Mouse (Mus musculus) megakaryocyte, embryonic 14.5 days (primary cell): ENCODE measurements around the gene Fbxo28. TPM values are rescaled to one million over a fixed set of nuclear protein-coding genes. Genes with fewer than 3 reads are reported as not detected.
"Not testable (repeated sequence)": the region's sequence is repeated elsewhere in the genome, so short reads cannot be mapped to it uniquely, and the experiment has no call there.

ENCODE experiments used
- H3K27me3 ChIP-seq: replicated peaks from 2 replicates; pipeline ENCODE3; 2012; ENCODE audit warnings: inconsistent platforms
- H3K36me3 ChIP-seq: replicated peaks from 2 replicates; pipeline ENCODE3; 2012; ENCODE audit warnings: low read length, inconsistent platforms, mixed read lengths
- H3K4me1 ChIP-seq: 2 replicates; pipeline ENCODE4 v1.6.1; 2012; ENCODE audit warnings: inconsistent platforms
- H3K4me3 ChIP-seq: replicated peaks from 2 replicates; pipeline ENCODE3; 2012; ENCODE audit warnings: moderate library complexity, mild to moderate bottlenecking, inconsistent platforms
- H3K9me3 ChIP-seq: 2 replicates; pipeline ENCODE4 v1.6.1; 2012; ENCODE audit warnings: inconsistent platforms
- FLI1 ChIP-seq: IDR thresholded peaks from 2 replicates; pipeline ENCODE4 v1.6.1; 2012; ENCODE audit warnings: low read length, inconsistent platforms, mixed read lengths
- GATA1 ChIP-seq: IDR thresholded peaks from 3 replicates; pipeline ENCODE4 v1.6.1; 2012; ENCODE audit warnings: mixed read lengths, low read length, inconsistent platforms, borderline replicate concordance
- polyA plus RNA-seq: library from polyadenylated mRNA; stranded (reverse); fragments of >175 nt; gene quantifications from 2 replicates; pipeline ENCODE4 v1.2.3, GENCODE M21; 2012; ENCODE audit warnings: low replicate concordance; ENCODE audit not compliant: insufficient read depth

Fbxo28 gene
- polyA plus RNA-seq, 1 experiment: 9.9 TPM

GRCm38 (mm10) chr1:182296141-182296540 lies 45.3 kb downstream of the Fbxo28 start:
- no peaks in the 10 kb centered on the region for H3K36me3 ChIP-seq
- TF ChIP-seq FLI1 (no peak), GATA1 (no peak)
- peaks cover 15% of the 10 kb centered on the region for H3K9me3 ChIP-seq
- no peak overlapping the region for H3K4me3 ChIP-seq
- H3K27me3 ChIP-seq: peaks cover 14% of the 10 kb centered on the region
- H3K4me1 ChIP-seq: peaks cover 12% of the 10 kb centered on the region

GRCm38 (mm10) chr1:182292291-182292690 lies 49.1 kb downstream of the Fbxo28 start:
- Histone ChIP-seq H3K4me1 (peaks cover 19% of the 10 kb centered on the region), H3K27me3 (peaks cover 10% of the 10 kb centered on the region), H3K4me3 (no peak overlapping the region), H3K36me3 (no peaks in the 10 kb centered on the region), H3K9me3 (peaks cover 10% of the 10 kb centered on the region)
- TF ChIP-seq FLI1 (no peak), GATA1 (no peak)

GRCm38 (mm10) chr1:182290741-182291140 lies 50.7 kb downstream of the Fbxo28 start:
- H3K4me3 ChIP-seq, H3K36me3 ChIP-seq, H3K9me3 ChIP-seq, H3K27me3 ChIP-seq: not testable (repeated sequence)
- H3K4me1 ChIP-seq: peaks cover 22% of the 10 kb centered on the region

GRCm38 (mm10) chr1:182289781-182290180 lies 51.6 kb downstream of the Fbxo28 start:
- Histone ChIP-seq H3K4me1 (peaks cover 24% of the 10 kb centered on the region), H3K4me3 (no peak overlapping the region), H3K27me3 (peaks cover 3% of the 10 kb centered on the region), H3K36me3 (no peaks in the 10 kb centered on the region), H3K9me3 (peaks cover 2% of the 10 kb centered on the region)
- no peak for TF ChIP-seq FLI1
- TF ChIP-seq GATA1: no peak

- no peaks in the 10 kb centered on the region for H3K36me3 ChIP-seq
- no peaks in the 10 kb centered on the region for H3K9me3 ChIP-seq
- TF ChIP-seq GATA1 (no peak), FLI1 (no peak)
- peaks cover 3% of the 10 kb centered on the region for H3K27me3 ChIP-seq
- no peak overlapping the region for H3K4me3 ChIP-seq
- peaks cover 28% of the 10 kb centered on the region for H3K4me1 ChIP-seq
Measured at GRCm38 (mm10) chr1:182288601-182289000, 52.8 kb downstream of the Fbxo28 start.

GRCm38 (mm10) chr1:182287781-182288180 lies 53.6 kb downstream of the Fbxo28 start:
- no peaks in the 10 kb centered on the region for H3K9me3 ChIP-seq
- H3K4me1 ChIP-seq: peaks cover 33% of the 10 kb centered on the region
- peaks cover 3% of the 10 kb centered on the region for H3K27me3 ChIP-seq
- no peak overlapping the region for H3K4me3 ChIP-seq
- TF ChIP-seq FLI1: no peak
- no peak for TF ChIP-seq GATA1
- no peaks in the 10 kb centered on the region for H3K36me3 ChIP-seq

- Histone ChIP-seq H3K9me3 (no peaks in the 10 kb centered on the region), H3K4me1 (peaks cover 44% of the 10 kb centered on the region), H3K27me3 (peaks cover 3% of the 10 kb centered on the region), H3K4me3 (no peak overlapping the region), H3K36me3 (peaks cover 7% of the 10 kb centered on the region)
- no peak for TF ChIP-seq FLI1
- TF ChIP-seq GATA1: no peak
Measured at GRCm38 (mm10) chr1:182284795-182285194, 56.6 kb downstream of the Fbxo28 start.

- TF ChIP-seq GATA1 (no peak), FLI1 (no peak)
- Histone ChIP-seq H3K4me3 (peak overlapping the region; percentile 98), H3K36me3 (peaks cover 19% of the 10 kb centered on the region)
Measured at GRCm38 (mm10) chr1:182283231-182283630, 58.2 kb downstream of the Fbxo28 start.

GRCm38 (mm10) chr1:182282091-182283075 lies 59.0 kb downstream of the Fbxo28 start, which contains the start of gene Degs1:
Gene Degs1 (minus strand): TSS chr1:182282804.
- no peak for TF ChIP-seq FLI1
- 0 out of 3 replicates have a peak, but pooled peaks have one; percentile 32 for TF ChIP-seq GATA1
- Histone ChIP-seq H3K36me3 (peaks cover 28% of the 10 kb centered on the region), H3K4me3 (peak within 1 kb of the TSS; percentile 98), H3K9me3 (no peaks in the 10 kb centered on the region), H3K4me1 (peaks cover 58% of the 10 kb centered on the region), H3K27me3 (no peaks in the 10 kb centered on the region)

More at GRCm38 (mm10) chr1:182283231-182283630, 58.2 kb downstream of the Fbxo28 start:
- Histone ChIP-seq H3K27me3 (peaks cover 3% of the 10 kb centered on the region), H3K4me1 (peaks cover 53% of the 10 kb centered on the region), H3K9me3 (no peaks in the 10 kb centered on the region)

- Histone ChIP-seq H3K4me1 (peaks cover 64% of the 10 kb centered on the region), H3K9me3 (no peaks in the 10 kb centered on the region), H3K36me3 (peaks cover 39% of the 10 kb centered on the region), H3K4me3 (peak overlapping the region; percentile 98), H3K27me3 (no peaks in the 10 kb centered on the region)
- TF ChIP-seq GATA1 (no peak), FLI1 (no peak)
Measured at GRCm38 (mm10) chr1:182281251-182281711, 60.1 kb downstream of the Fbxo28 start.
